Mouse (Mus musculus) frontal cortex, adult 2 months (tissue): ENCODE results near the gene Fkbp11. TPM values are rescaled to one million over a fixed set of nuclear protein-coding genes. Genes with fewer than 3 reads are reported as not detected.
A peak's percentile ranks its signal among the peaks of the same experiment; 100 is the strongest.

Source experiments
- DNase-seq, 2 experiments: peaks; one replicate each; pipeline ENCODE4 v3.0.0; 2022; ENCODE audit warnings: low spot score in 1 of 2; ENCODE audit errors: extremely low spot score in 1 of 2
- polyA plus RNA-seq: library from polyadenylated mRNA; depleted of rRNA; stranded (reverse); fragments of >200 nt; gene quantifications from 2 replicates; pipeline ENCODE4 v1.2.3, GENCODE M21; 2012

Gene Fkbp11
- polyA plus RNA-seq, 1 experiment: 2.9 TPM

GRCm38 (mm10) chr15:98699190-98700105 is 28.6 kb downstream of the Fkbp11 start:
- peak; percentile 84 to 96 for DNase-seq

GRCm38 (mm10) chr15:98696216-98696615 is 31.8 kb downstream of the Fkbp11 start:
- DNase-seq: no peak

- DNase-seq: no peak
Measured at GRCm38 (mm10) chr15:98695726-98696125, 32.3 kb downstream of the Fkbp11 start.

- no peak for DNase-seq
Measured at GRCm38 (mm10) chr15:98692171-98692715, 35.8 kb downstream of the Fkbp11 start.

GRCm38 (mm10) chr15:98691486-98692147 is 36.4 kb downstream of the Fkbp11 start:
- DNase-seq: peak in 1 of 2 experiments; percentile 59

- DNase-seq: no peak
Measured at GRCm38 (mm10) chr15:98689682-98690081, 38.3 kb downstream of the Fkbp11 start.

- no peak for DNase-seq
Measured at GRCm38 (mm10) chr15:98685926-98686325, 42.1 kb downstream of the Fkbp11 start.

GRCm38 (mm10) chr15:98683746-98684145 is 44.3 kb downstream of the Fkbp11 start:
- DNase-seq: no peak

GRCm38 (mm10) chr15:98683177-98683576 is 44.8 kb downstream of the Fkbp11 start:
- DNase-seq: no peak

GRCm38 (mm10) chr15:98681633-98682032 is 46.4 kb downstream of the Fkbp11 start:
- DNase-seq: no peak

- peak in 1 of 2 experiments; percentile 36 for DNase-seq
Measured at GRCm38 (mm10) chr15:98680660-98681059, 47.3 kb downstream of the Fkbp11 start.

- DNase-seq: no peak
Measured at GRCm38 (mm10) chr15:98677977-98678376, 50.0 kb downstream of the Fkbp11 start.

GRCm38 (mm10) chr15:98676940-98677728 is 50.9 kb downstream of the Fkbp11 start, which contains the start of gene Rnd1:
TSS of gene Rnd1 (minus strand) at chr15:98677461.
- DNase-seq: peak; percentile 85 to 94

- peak in 1 of 2 experiments; percentile 35 for DNase-seq
Measured at GRCm38 (mm10) chr15:98676471-98676870, 51.5 kb downstream of the Fkbp11 start.

GRCm38 (mm10) chr15:98675634-98676250 is 52.3 kb downstream of the Fkbp11 start:
- DNase-seq: peak in 1 of 2 experiments; percentile 33

GRCm38 (mm10) chr15:98674994-98675545 is 52.9 kb downstream of the Fkbp11 start:
- DNase-seq: peak in 1 of 2 experiments; percentile 34
